Mouse (Mus musculus): ENCODE measurements at regions not wholly inside any gene's neighbourhood (a gene's known extent, or its start where the extent isn't known, plus 50 kb on each side); places are given as distances from the start of the nearest gene placed in this dataset.
A peak's percentile ranks its signal among the peaks of the same experiment; 100 is the strongest.

DNA sequence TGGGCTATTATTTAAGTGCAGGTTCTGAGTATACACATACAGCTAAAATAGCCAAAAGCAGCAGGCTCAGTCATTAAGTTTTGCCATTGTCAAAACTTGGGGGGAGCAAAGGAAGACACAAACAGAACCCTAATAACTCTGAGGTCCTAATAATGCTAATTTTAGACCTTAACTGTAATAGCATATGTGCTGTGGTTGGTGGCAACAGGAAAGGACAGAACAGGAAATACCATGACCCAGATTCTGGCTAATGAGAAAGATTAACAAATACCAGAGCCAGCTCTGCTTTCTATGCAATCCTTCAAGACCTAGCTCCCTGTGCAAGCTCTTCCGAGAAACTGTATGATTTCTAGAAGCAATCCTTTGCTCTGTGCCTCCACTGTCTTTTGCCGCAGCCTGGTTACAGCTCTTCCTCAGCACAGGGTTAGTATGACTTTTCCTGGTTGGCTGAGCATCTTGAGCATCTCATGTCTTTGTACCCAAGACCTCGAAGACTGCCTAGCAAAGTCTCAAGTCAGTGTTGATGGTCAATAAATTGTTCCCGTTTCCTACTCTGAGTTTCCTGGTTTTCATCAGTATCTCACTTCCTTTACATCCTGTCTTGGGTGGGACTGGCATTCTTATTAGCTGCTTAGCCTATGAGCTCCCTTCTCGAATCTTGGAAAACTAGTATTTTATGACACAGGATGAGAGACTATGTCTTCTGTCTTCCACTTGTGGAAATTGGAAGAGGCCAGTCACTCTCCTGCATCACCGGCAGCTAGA, 49.9 kb upstream of the Eed start:
- ATAC-seq (ENCODE audit: insufficient read depth, low FRiP score, low read depth) = no peak
- peak overlapping the region; percentile 77 for H3K27ac ChIP-seq
- WGBS = 60% methylated on average over 6 of the region's 6 CpGs
- H3K36me3 ChIP-seq = no peaks in the 10 kb centered on the region
- no peak overlapping the region for H3K4me3 ChIP-seq (replicated peaks)
- peak overlapping the region; percentile 11; the same call in 1 of the 2 replicates for H3K4me2 ChIP-seq
- H3K9ac ChIP-seq = no peak overlapping the region
- peaks cover 5% of the 10 kb centered on the region; the same call in 1 of the 2 replicates for H3K4me1 ChIP-seq
- no peaks in the 10 kb centered on the region for H3K27me3 ChIP-seq (replicated peaks)
- H3K9me3 ChIP-seq = no peaks in the 10 kb centered on the region

DNA sequence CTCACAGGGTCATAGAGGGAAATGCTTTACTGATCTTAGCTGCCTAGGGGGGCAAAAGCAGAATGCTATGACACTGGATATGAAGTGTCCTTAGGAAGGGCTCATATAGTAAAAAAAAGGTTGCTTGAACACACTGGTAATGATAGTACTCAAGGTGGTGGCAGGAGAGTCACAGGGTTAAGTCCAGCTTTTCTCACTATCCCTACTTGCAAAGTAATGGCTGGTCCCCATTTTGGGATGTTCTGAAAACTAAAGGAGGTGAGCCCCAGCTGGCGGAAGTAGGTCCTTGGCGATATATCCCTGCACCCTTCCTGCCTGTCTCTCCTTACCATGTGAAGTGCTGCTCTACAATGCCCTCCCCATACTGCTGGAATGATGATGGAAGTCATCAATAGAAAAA, 52.3 kb upstream of the Eed start:
- H3K36me3 ChIP-seq = no peaks in the 10 kb centered on the region
- WGBS = 92% methylated on average over 2 of the region's 2 CpGs
- no peak overlapping the region for H3K4me3 ChIP-seq (replicated peaks)
- H3K27ac ChIP-seq = no peak overlapping the region
- H3K27me3 ChIP-seq (replicated peaks) = no peaks in the 10 kb centered on the region
- peaks cover 5% of the 10 kb centered on the region; the same call in 1 of the 2 replicates for H3K4me1 ChIP-seq
- ATAC-seq (ENCODE audit: insufficient read depth, low FRiP score, low read depth) = no peak
- no peak overlapping the region for H3K4me2 ChIP-seq
- no peak overlapping the region for H3K9ac ChIP-seq
- H3K9me3 ChIP-seq = no peaks in the 10 kb centered on the region

DNA sequence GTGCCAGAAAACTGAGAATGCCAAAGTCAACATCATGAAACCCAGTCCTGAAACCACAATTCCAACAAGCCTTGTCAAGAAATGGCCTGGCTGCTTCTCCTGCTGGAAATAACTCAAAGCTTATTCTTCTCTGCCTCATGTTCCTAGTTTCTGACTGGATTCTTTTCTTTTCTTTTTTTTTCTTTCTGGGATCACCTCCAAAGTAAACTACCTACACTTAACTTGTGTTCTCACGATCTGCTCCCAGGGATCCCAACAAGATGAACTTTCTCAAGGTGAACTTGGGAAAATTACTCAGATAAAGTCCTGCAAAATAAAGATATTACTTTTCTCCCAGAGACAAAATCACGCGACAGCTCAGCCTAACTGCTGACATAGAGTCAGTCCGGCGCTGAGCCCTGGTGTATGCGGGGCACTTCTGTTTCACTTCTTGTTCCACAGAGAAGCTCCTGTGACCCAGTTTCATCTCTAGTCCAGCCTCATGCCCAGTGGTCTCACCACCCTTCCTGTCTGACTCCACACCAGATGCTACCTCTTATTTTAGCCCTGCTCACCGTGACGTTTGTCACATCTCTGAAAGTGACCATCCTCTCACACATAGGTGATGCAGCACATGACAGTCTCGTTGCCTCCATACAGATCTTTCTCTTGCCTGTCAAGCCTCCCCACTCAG, 53.0 kb upstream of the Eed start:
- no peaks in the 10 kb centered on the region for H3K9me3 ChIP-seq
- WGBS = 71% methylated on average over 9 of the region's 9 CpGs
- H3K27ac ChIP-seq = no peak overlapping the region
- no peaks in the 10 kb centered on the region for H3K36me3 ChIP-seq
- no peaks in the 10 kb centered on the region for H3K27me3 ChIP-seq (replicated peaks)
- peaks cover 5% of the 10 kb centered on the region; the same call in 1 of the 2 replicates for H3K4me1 ChIP-seq
- no peak for ATAC-seq (ENCODE audit: insufficient read depth, low FRiP score, low read depth)
- no peak overlapping the region for H3K9ac ChIP-seq
- H3K4me2 ChIP-seq = no peak overlapping the region
- H3K4me3 ChIP-seq (replicated peaks) = no peak overlapping the region

DNA sequence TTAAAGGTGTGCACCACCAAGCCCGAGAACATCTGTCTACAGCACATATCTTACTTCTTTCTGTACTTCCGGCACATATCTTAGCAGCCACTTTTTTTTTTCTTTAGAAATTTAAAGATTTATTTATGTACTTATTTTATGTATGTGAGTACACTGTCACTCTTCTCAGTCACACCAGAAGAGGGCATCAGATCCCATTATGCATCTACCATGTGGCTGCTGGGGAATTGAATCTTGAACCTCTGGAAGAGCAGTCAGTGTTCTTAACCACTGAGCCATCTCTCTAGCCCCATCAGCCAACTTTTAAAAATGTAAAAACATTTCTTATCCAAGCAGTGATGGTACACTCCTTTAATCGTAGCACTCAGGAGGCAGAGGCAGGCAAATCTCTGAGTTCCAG, 53.7 kb upstream of the Eed start:
- H3K9ac ChIP-seq = no peak overlapping the region
- no peak for ATAC-seq (ENCODE audit: insufficient read depth, low FRiP score, low read depth)
- H3K27me3 ChIP-seq (replicated peaks) = no peaks in the 10 kb centered on the region
- no peak overlapping the region for H3K4me3 ChIP-seq (replicated peaks)
- WGBS = 84% methylated on average over 3 of the region's 3 CpGs
- H3K36me3 ChIP-seq = no peaks in the 10 kb centered on the region
- H3K4me2 ChIP-seq = no peak overlapping the region
- no peaks in the 10 kb centered on the region for H3K9me3 ChIP-seq
- no peaks in the 10 kb centered on the region; the same call in 1 of the 2 replicates for H3K4me1 ChIP-seq
- no peak overlapping the region for H3K27ac ChIP-seq

DNA sequence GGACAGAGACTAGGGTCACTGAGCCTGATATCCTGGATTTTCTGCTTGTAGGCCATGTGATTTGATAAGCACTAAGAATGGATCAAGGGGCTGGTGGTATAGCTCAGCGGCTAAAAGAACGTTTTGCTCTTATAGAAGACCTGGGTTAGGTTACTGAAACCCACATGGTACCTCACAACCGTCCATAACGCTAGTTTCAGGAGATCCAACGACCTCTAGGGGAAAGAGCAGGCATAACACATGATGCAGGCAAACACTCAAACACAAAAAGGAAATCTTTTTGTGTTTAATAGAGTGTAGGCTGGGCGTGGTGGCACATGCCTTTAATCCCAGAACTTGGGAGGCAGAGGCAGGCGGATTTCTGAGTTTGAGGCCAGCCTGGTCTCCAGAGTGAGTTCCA, 54.6 kb upstream of the Eed start:
- no peak overlapping the region for H3K27ac ChIP-seq
- no peak overlapping the region for H3K4me3 ChIP-seq (replicated peaks)
- no peak overlapping the region for H3K4me2 ChIP-seq
- H3K9me3 ChIP-seq = no peaks in the 10 kb centered on the region
- no peaks in the 10 kb centered on the region for H3K36me3 ChIP-seq
- no peaks in the 10 kb centered on the region for H3K27me3 ChIP-seq (replicated peaks)
- H3K9ac ChIP-seq = no peak overlapping the region
- H3K4me1 ChIP-seq = no peaks in the 10 kb centered on the region
- WGBS = 71% methylated on average over 7 of the region's 7 CpGs
- no peak for ATAC-seq (ENCODE audit: insufficient read depth, low FRiP score, low read depth)

DNA sequence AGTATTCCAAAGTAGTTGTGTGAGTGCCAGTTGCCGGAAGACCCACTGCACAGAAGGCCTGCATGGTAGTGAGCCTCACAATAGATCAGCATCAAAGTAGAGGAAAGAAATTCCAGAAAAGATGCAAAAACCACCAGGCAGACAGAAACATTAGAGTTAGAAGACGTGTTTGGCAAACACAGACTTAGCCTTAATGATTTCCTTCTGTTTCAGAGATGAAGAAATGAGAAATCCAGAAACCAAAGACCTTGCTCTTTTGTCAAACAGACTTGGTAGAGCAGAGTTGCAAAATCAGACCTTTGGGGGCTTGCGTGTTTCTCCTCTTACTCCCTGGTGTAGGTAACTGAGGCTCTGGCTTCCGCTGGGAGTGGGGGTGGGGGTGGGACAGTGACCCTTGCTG, 57.0 kb upstream of the Eed start:
- H3K27me3 ChIP-seq (replicated peaks) = no peaks in the 10 kb centered on the region
- no peak overlapping the region for H3K4me3 ChIP-seq (replicated peaks)
- H3K4me2 ChIP-seq = no peak overlapping the region
- H3K9me3 ChIP-seq = no peaks in the 10 kb centered on the region
- H3K36me3 ChIP-seq = no peaks in the 10 kb centered on the region
- ATAC-seq (ENCODE audit: insufficient read depth, low FRiP score, low read depth) = no peak
- no peak overlapping the region for H3K27ac ChIP-seq
- no peak overlapping the region for H3K9ac ChIP-seq
- WGBS = 83% methylated on average over 4 of the region's 4 CpGs
- H3K4me1 ChIP-seq = peaks cover 8% of the 10 kb centered on the region; the same call in 1 of the 2 replicates

DNA sequence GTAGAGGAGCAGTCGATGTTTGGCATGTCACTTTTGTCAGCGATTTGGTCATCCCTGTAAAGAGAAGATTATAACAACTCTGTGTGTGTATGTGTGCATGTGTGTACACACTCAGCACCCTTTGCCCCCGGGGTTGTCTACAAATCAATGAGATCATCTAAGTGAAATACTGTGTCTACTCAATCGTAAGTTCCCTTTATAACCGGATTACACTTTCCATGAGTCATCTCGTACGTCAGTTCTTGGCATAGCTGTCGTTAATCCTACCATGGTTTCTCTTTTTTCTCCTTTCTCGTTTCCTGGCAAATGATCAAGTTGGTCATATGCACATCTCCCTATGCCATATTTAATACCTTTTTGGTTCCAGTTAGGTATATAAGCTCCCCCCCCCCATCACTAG, 58.7 kb upstream of the Eed start:
- ATAC-seq (ENCODE audit: insufficient read depth, low FRiP score, low read depth) = no peak
- no peaks in the 10 kb centered on the region for H3K36me3 ChIP-seq
- H3K9me3 ChIP-seq = no peaks in the 10 kb centered on the region
- no peaks in the 10 kb centered on the region for H3K27me3 ChIP-seq (replicated peaks)
- H3K4me2 ChIP-seq = no peak overlapping the region
- no peak overlapping the region for H3K9ac ChIP-seq
- no peak overlapping the region for H3K4me3 ChIP-seq (replicated peaks)
- H3K4me1 ChIP-seq = peaks cover 8% of the 10 kb centered on the region; the same call in 1 of the 2 replicates
- 63% methylated on average over 9 of the region's 9 CpGs for WGBS
- H3K27ac ChIP-seq = no peak overlapping the region

DNA sequence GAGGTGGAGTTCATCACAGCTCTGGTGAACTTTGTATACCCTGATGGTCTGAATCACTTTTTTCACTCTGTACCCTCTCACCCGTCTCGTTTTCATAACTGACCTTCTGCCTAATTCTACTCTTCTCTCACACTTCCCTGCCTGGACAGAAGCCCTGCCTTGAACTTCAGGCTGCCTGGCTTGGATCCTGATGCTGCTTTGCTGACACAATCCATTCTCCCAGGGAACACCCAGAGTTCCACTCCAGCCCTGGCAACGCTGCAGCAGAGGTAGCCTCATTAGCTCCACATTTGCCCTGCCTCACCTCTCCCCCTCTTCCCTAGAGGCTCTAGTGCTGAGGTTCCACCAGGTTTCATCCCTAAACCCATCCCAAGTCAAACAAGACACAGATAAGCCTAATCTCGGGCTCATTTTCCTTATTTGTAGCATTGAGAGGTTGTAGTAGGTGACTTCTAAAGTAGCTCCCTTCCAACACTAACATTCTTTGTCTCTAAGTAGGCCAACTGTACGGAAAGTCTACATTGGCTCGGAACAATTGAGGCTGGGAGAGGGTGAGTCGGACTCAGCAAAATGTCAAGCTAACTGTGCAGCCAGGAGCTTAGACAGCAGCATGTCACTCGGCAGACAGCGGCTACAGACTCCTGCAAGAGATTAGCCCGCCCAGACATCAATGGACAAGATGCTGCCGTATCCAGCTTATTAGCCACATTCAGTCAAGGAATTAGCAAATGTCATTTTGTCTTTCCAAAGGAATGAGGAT, 60.0 kb upstream of the Eed start:
- Histone ChIP-seq H3K9me3 (no peaks in the 10 kb centered on the region), H3K27ac (peak overlapping the region; percentile 54), H3K4me2 (no peak overlapping the region), H3K27me3 (replicated peaks) (no peaks in the 10 kb centered on the region), H3K9ac (no peak overlapping the region), H3K4me1 (peaks cover 11% of the 10 kb centered on the region), H3K36me3 (no peaks in the 10 kb centered on the region), H3K4me3 (replicated peaks) (no peak overlapping the region)
- WGBS = 74% methylated on average over 11 of the region's 11 CpGs
- no peak for ATAC-seq (ENCODE audit: insufficient read depth, low FRiP score, low read depth)

DNA sequence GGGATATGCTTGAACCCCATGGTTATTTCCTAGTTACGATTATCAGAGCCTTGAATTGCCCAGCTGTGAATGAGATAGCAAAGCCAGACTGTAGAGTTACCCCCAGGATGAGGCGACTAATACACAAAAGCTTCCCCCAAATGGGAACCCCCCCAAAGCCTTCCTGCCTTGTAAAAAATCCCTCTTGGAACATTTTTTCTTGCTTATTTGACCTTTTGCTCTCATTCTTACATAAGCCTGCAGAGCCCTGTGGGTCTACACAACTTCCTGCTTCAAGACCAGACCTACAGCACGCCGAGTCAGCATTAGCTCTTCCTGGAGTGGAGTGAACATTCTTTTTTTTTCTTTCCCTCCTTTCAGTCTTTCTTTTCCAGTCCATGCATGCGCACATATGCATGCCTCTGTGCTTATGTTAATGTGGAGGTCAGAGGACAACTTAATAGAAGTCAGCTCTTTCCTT, 60.8 kb upstream of the Eed start:
- H3K9me3 ChIP-seq = no peaks in the 10 kb centered on the region
- 24% methylated on average over 5 of the region's 5 CpGs for WGBS
- no peaks in the 10 kb centered on the region for H3K36me3 ChIP-seq
- ATAC-seq (ENCODE audit: insufficient read depth, low FRiP score, low read depth) = no peak
- no peak overlapping the region for H3K4me3 ChIP-seq (replicated peaks)
- no peaks in the 10 kb centered on the region for H3K27me3 ChIP-seq (replicated peaks)
- H3K27ac ChIP-seq = peak overlapping the region; percentile 54
- no peak overlapping the region for H3K9ac ChIP-seq
- H3K4me2 ChIP-seq = no peak overlapping the region
- H3K4me1 ChIP-seq = peaks cover 11% of the 10 kb centered on the region

DNA sequence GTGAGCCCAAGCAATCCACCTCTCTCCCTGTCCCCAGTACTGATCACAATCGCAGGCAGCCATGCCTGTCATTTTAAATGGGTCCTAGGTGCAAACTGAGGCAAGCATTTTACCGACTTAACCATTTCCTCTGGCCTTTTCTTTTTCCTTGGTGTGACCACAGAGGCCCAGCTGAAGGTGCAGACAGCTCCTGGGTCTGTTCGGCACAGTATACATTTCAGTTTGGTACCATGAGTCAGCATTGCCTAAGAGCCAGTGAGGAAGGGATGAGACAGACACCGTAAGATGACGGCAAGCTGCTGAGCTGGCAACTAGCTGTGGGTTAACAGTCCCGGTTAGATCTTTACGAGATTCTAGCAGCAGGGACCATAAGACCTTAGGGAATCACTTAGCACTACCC, 61.6 kb upstream of the Eed start:
- Histone ChIP-seq H3K36me3 (no peaks in the 10 kb centered on the region), H3K27me3 (replicated peaks) (no peaks in the 10 kb centered on the region), H3K9ac (no peak overlapping the region), H3K4me2 (no peak overlapping the region), H3K4me3 (replicated peaks) (no peak overlapping the region), H3K27ac (peak overlapping the region; percentile 54; the same call in 1 of the 2 replicates), H3K4me1 (peaks cover 11% of the 10 kb centered on the region), H3K9me3 (no peaks in the 10 kb centered on the region)
- WGBS = 80% methylated on average over 7 of the region's 7 CpGs
- no peak; the same call in 1 of the 2 replicates for ATAC-seq (ENCODE audit: insufficient read depth, low FRiP score, low read depth)

DNA sequence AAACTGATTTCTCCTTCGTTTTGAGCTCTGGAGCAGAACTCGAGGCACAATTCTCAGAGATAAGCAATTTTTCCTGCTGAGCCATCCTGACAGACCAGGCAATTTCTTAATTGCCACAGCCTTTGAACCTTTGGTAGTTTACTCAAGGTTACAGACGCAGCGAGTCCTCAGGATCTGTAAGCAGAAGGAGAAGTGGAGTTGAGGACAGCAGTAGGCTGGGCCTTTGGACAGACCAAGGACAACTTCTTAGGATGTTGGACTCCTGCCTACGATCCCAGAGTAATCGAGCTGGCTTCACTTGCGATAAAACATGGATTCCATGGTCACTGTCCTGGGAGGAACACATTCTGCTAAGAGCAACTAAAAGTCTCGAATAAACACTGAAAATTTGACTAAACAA, 62.7 kb upstream of the Eed start:
- H3K4me1 ChIP-seq = peaks cover 11% of the 10 kb centered on the region
- no peak overlapping the region for H3K4me3 ChIP-seq (replicated peaks)
- 56% methylated on average over 8 of the region's 8 CpGs for WGBS
- no peaks in the 10 kb centered on the region for H3K36me3 ChIP-seq
- ATAC-seq (ENCODE audit: insufficient read depth, low FRiP score, low read depth) = no peak
- H3K27ac ChIP-seq = peak overlapping the region; percentile 69; the same call in 1 of the 2 replicates
- no peak overlapping the region for H3K9ac ChIP-seq
- no peaks in the 10 kb centered on the region for H3K27me3 ChIP-seq (replicated peaks)
- no peak overlapping the region for H3K4me2 ChIP-seq
- H3K9me3 ChIP-seq = no peaks in the 10 kb centered on the region

Data from stomach, embryonic 15.5 days (tissue).